Mouse (Mus musculus): ENCODE measurements around the gene Ndufv2. TPM values are rescaled to one million over a fixed set of nuclear protein-coding genes. Genes with fewer than 3 reads are reported as not detected.

Gene Ndufv2
- polyA plus RNA-seq, 1 experiment from 2014 or later = 356 TPM

GRCm38 (mm10) chr17:66123066-66123815 is 21.9 kb upstream of the Ndufv2 start, which contains the start of gene Ddx11:
Gene Ddx11, plus strand, starts transcription at chr17:66123520.
- Histone ChIP-seq H3K4me1 (replicated peaks; ENCODE audit: control insufficient read depth, insufficient read depth) (0 out of 2 replicates have a peak, but pooled peaks cover 3% of the 10 kb centered on the region), H3K4me3 (ENCODE audit: low read depth, low read length) (peak within 1 kb of the TSS; percentile 77), H3K36me3 (ENCODE audit: control insufficient read depth, insufficient read depth, low read length) (peaks cover 5% of the 10 kb centered on the region; the same call in 1 of the 2 replicates), H3K27ac (replicated peaks) (peak within 1 kb of the TSS; percentile 87), H3K27me3 (ENCODE audit: control insufficient read depth, insufficient read depth, low read length) (no peaks in the 10 kb centered on the region), H3K9me3 (ENCODE audit: control insufficient read depth, low read length) (no peaks in the 10 kb centered on the region), H3K9ac (ENCODE audit: low read length) (peak within 1 kb of the TSS; percentile 68), H3K4me2 (replicated peaks; ENCODE audit: low read depth) (peak within 1 kb of the TSS; percentile 72)
- ATAC-seq (ENCODE audit: low FRiP score, low TSS enrichment) (peak; percentile 86), DNase-seq (ENCODE audit: low spot score) (peak; percentile 93)
- peak; percentile 38; the same call in 1 of the 2 replicates for TF ChIP-seq CTCF (IDR thresholded peaks at IDR 0.05; ENCODE audit: low read depth)
- TF ChIP-seq EP300 (optimal IDR thresholded peaks at IDR 0.05) = no peak
- 4% methylated on average over 45 of the region's 45 CpGs for WGBS

- 85% methylated on average over 1 of the region's 1 CpGs for WGBS
These were observed 19.3 kb upstream of the Ndufv2 start for GRCm38 (mm10) chr17:66120701-66121100.

DNA sequence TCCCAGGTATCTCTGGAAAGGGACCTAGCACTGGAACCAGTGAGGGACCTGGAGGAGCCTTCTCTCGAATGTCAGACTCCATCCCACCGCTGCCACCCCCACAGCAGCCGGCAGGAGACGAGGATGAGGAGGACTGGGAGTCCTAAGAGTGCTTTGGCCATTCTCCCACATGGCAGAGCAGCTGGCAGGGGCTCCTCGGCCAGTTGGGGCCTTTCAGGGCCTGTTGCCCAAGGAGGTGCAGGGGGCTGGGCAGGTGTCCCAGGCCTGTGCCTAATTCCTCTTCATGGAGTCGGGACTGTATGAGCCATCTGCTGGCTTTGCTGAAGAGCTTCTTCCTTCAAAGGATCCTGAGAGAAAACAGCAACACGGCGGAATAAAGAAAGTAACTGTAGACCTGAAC is 17.6 kb upstream of the Ndufv2 start:
- no peak for TF ChIP-seq EP300 (optimal IDR thresholded peaks at IDR 0.05)
- TF ChIP-seq CTCF (IDR thresholded peaks at IDR 0.05; ENCODE audit: low read depth) = no peak
- DNase-seq (ENCODE audit: low spot score) = no peak

More at GRCm38 (mm10) chr17:66120701-66121100, 19.3 kb upstream of the Ndufv2 start:
- H3K36me3 ChIP-seq (ENCODE audit: control insufficient read depth, insufficient read depth, low read length) = peaks cover 24% of the 10 kb centered on the region; the same call in 1 of the 2 replicates
- H3K27ac ChIP-seq (replicated peaks) = no peak overlapping the region
- no peak overlapping the region for H3K9ac ChIP-seq (ENCODE audit: low read length)
- ATAC-seq (ENCODE audit: low FRiP score, low TSS enrichment) = no peak
- DNase-seq (ENCODE audit: low spot score) = no peak
- H3K4me1 ChIP-seq (replicated peaks; ENCODE audit: control insufficient read depth, insufficient read depth) = 0 out of 2 replicates have a peak, but pooled peaks cover 3% of the 10 kb centered on the region
- H3K27me3 ChIP-seq (ENCODE audit: control insufficient read depth, insufficient read depth, low read length) = no peaks in the 10 kb centered on the region
- H3K9me3 ChIP-seq (ENCODE audit: control insufficient read depth, low read length) = no peaks in the 10 kb centered on the region
- H3K4me2 ChIP-seq (replicated peaks; ENCODE audit: low read depth) = no peak overlapping the region
- TF ChIP-seq EP300 (optimal IDR thresholded peaks at IDR 0.05) (no peak), CTCF (IDR thresholded peaks at IDR 0.05; ENCODE audit: low read depth) (no peak)
- no peak overlapping the region for H3K4me3 ChIP-seq (ENCODE audit: low read depth, low read length)

GRCm38 (mm10) chr17:66112166-66112565 is 10.8 kb upstream of the Ndufv2 start:
- H3K9me3 ChIP-seq (ENCODE audit: control insufficient read depth, low read length) = no peaks in the 10 kb centered on the region
- 26% methylated on average over 4 of the region's 4 CpGs for WGBS
- DNase-seq (ENCODE audit: low spot score) (no peak), ATAC-seq (ENCODE audit: low FRiP score, low TSS enrichment) (no peak)
- TF ChIP-seq EP300 (optimal IDR thresholded peaks at IDR 0.05) = no peak
- TF ChIP-seq CTCF (IDR thresholded peaks at IDR 0.05; ENCODE audit: low read depth) = no peak
- peak overlapping the region; percentile 84 for H3K27ac ChIP-seq (replicated peaks)
- H3K4me1 ChIP-seq (replicated peaks; ENCODE audit: control insufficient read depth, insufficient read depth) = peaks cover 5% of the 10 kb centered on the region; the same call in 1 of the 2 replicates
- H3K27me3 ChIP-seq (ENCODE audit: control insufficient read depth, insufficient read depth, low read length) = no peaks in the 10 kb centered on the region
- H3K4me3 ChIP-seq (ENCODE audit: low read depth, low read length) = peak overlapping the region; percentile 88
- H3K9ac ChIP-seq (ENCODE audit: low read length) = peak overlapping the region; percentile 76
- H3K4me2 ChIP-seq (replicated peaks; ENCODE audit: low read depth) = peak overlapping the region; percentile 57
- peaks cover 26% of the 10 kb centered on the region; the same call in 1 of the 2 replicates for H3K36me3 ChIP-seq (ENCODE audit: control insufficient read depth, insufficient read depth, low read length)

More for the DNA sequence above, 17.6 kb upstream of the Ndufv2 start:
- H3K4me1 ChIP-seq (replicated peaks; ENCODE audit: control insufficient read depth, insufficient read depth) = no peaks in the 10 kb centered on the region
- no peaks in the 10 kb centered on the region for H3K27me3 ChIP-seq (ENCODE audit: control insufficient read depth, insufficient read depth, low read length)
- ATAC-seq (ENCODE audit: low FRiP score, low TSS enrichment) = no peak
- H3K4me2 ChIP-seq (replicated peaks; ENCODE audit: low read depth) = no peak overlapping the region
- no peak overlapping the region for H3K4me3 ChIP-seq (ENCODE audit: low read depth, low read length)
- no peak overlapping the region for H3K9ac ChIP-seq (ENCODE audit: low read length)
- no peak overlapping the region for H3K27ac ChIP-seq (replicated peaks)
- H3K9me3 ChIP-seq (ENCODE audit: control insufficient read depth, low read length) = no peaks in the 10 kb centered on the region
- WGBS = 89% methylated on average over 8 of the region's 8 CpGs
- peaks cover 35% of the 10 kb centered on the region; the same call in 1 of the 2 replicates for H3K36me3 ChIP-seq (ENCODE audit: control insufficient read depth, insufficient read depth, low read length)

DNA sequence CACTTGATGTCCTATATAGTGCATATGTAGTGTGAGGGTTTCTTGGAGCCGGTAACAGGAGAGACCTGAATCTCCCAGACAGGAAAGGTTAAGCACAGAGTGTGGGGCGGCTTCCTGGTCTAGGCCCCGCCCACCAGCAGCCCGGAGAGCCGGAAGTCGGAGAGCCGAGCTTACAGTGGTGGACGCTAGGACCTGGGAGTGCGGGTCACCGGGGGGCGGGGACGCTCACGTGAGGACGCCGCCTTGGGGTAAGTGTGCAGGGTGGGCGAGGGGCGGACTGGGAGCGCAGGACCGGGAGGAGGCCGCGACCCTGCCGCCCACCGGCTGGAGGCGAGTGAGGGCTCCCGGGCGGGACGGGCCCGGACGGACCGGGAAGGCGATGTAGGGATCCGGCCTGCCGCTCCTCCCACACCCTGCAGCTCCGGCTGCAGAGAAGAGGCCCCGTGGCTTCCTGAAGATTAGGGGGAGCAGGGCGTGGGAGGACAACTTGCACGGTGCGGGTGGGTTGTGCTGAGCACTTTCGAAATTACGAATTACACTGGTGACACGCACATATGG is 10.1 kb upstream of the Ndufv2 start, which contains the start of gene Washc1:
Gene Washc1, plus strand, starts transcription at position 144 of the 558 bp plus-strand sequence.
- peak within 1 kb of the TSS; percentile 84 for H3K27ac ChIP-seq (replicated peaks)
- peak; percentile 97 for DNase-seq (ENCODE audit: low spot score)
- H3K4me3 ChIP-seq (ENCODE audit: low read depth, low read length) = peak within 1 kb of the TSS; percentile 88
- TF ChIP-seq CTCF (IDR thresholded peaks at IDR 0.05; ENCODE audit: low read depth) (peak; percentile 41), EP300 (optimal IDR thresholded peaks at IDR 0.05) (no peak)
- peak within 1 kb of the TSS; percentile 76 for H3K9ac ChIP-seq (ENCODE audit: low read length)
- peaks cover 19% of the 10 kb centered on the region; the same call in 1 of the 2 replicates for H3K36me3 ChIP-seq (ENCODE audit: control insufficient read depth, insufficient read depth, low read length)
- peak; percentile 98 for ATAC-seq (ENCODE audit: low FRiP score, low TSS enrichment)
- H3K27me3 ChIP-seq (ENCODE audit: control insufficient read depth, insufficient read depth, low read length) = no peaks in the 10 kb centered on the region
- H3K4me1 ChIP-seq (replicated peaks; ENCODE audit: control insufficient read depth, insufficient read depth) = peaks cover 5% of the 10 kb centered on the region; the same call in 1 of the 2 replicates
- H3K4me2 ChIP-seq (replicated peaks; ENCODE audit: low read depth) = peak within 1 kb of the TSS; percentile 57
- no peaks in the 10 kb centered on the region for H3K9me3 ChIP-seq (ENCODE audit: control insufficient read depth, low read length)
- under 1% methylated on average over 40 of the region's 41 CpGs for WGBS

Measured in stomach, postnatal 0 days (tissue).